Mouse (Mus musculus): ENCODE data around the gene H1foo.

Gene H1foo

GRCm38 (mm10) chr6:115944638-115945037 is at the start of gene H1foo:
Gene H1foo, plus strand, starts transcription at chr6:115944938.
- no peak for DNase-seq (ENCODE audit: extremely low spot score)

GRCm38 (mm10) chr6:115896346-115896745 is 48.4 kb upstream of the H1foo start:
- no peak for DNase-seq (ENCODE audit: extremely low spot score)

GRCm38 (mm10) chr6:115897117-115897516 is 47.6 kb upstream of the H1foo start:
- DNase-seq (ENCODE audit: extremely low spot score) = no peak

- no peak for DNase-seq (ENCODE audit: extremely low spot score)
These were observed 46.7 kb upstream of the H1foo start for GRCm38 (mm10) chr6:115897926-115898520.

GRCm38 (mm10) chr6:115901062-115901461 is 43.7 kb upstream of the H1foo start:
- peak; percentile 63 for DNase-seq (ENCODE audit: extremely low spot score)

GRCm38 (mm10) chr6:115901489-115901931 is 43.2 kb upstream of the H1foo start:
- DNase-seq (ENCODE audit: extremely low spot score) = no peak

GRCm38 (mm10) chr6:115902545-115902944 is 42.2 kb upstream of the H1foo start:
- DNase-seq (ENCODE audit: extremely low spot score) = no peak

- no peak for DNase-seq (ENCODE audit: extremely low spot score)
These were observed 39.2 kb upstream of the H1foo start for GRCm38 (mm10) chr6:115905568-115905967.

GRCm38 (mm10) chr6:115906455-115906854 is 38.3 kb upstream of the H1foo start:
- no peak for DNase-seq (ENCODE audit: extremely low spot score)

GRCm38 (mm10) chr6:115906871-115907270 is 37.9 kb upstream of the H1foo start:
- no peak for DNase-seq (ENCODE audit: extremely low spot score)

GRCm38 (mm10) chr6:115908421-115908982 is 36.2 kb upstream of the H1foo start:
- DNase-seq (ENCODE audit: extremely low spot score) = no peak

GRCm38 (mm10) chr6:115909052-115909451 is 35.7 kb upstream of the H1foo start:
- DNase-seq (ENCODE audit: extremely low spot score) = no peak

GRCm38 (mm10) chr6:115909940-115910339 is 34.8 kb upstream of the H1foo start:
- no peak for DNase-seq (ENCODE audit: extremely low spot score)

- DNase-seq (ENCODE audit: extremely low spot score) = no peak
These were observed 33.0 kb upstream of the H1foo start for GRCm38 (mm10) chr6:115911763-115912162.

- DNase-seq (ENCODE audit: extremely low spot score) = no peak
These were observed 31.3 kb upstream of the H1foo start for GRCm38 (mm10) chr6:115913482-115913881.

GRCm38 (mm10) chr6:115914511-115915202 is 30.1 kb upstream of the H1foo start:
- no peak for DNase-seq (ENCODE audit: extremely low spot score)

- DNase-seq (ENCODE audit: extremely low spot score) = no peak
These were observed 28.9 kb upstream of the H1foo start for GRCm38 (mm10) chr6:115915601-115916445.

- DNase-seq (ENCODE audit: extremely low spot score) = no peak
These were observed 28.1 kb upstream of the H1foo start for GRCm38 (mm10) chr6:115916611-115917010.

GRCm38 (mm10) chr6:115918615-115919014 is 26.1 kb upstream of the H1foo start:
- DNase-seq (ENCODE audit: extremely low spot score) = no peak

- DNase-seq (ENCODE audit: extremely low spot score) = no peak
These were observed 24.9 kb upstream of the H1foo start for GRCm38 (mm10) chr6:115919876-115920275.

- peak; percentile 27 for DNase-seq (ENCODE audit: extremely low spot score)
These were observed 19.9 kb upstream of the H1foo start for GRCm38 (mm10) chr6:115924829-115925228.

GRCm38 (mm10) chr6:115926416-115926815 is 18.3 kb upstream of the H1foo start:
- DNase-seq (ENCODE audit: extremely low spot score) = no peak

All from embryo, embryonic 9.5 days (tissue).